Mouse (Mus musculus) ovary, adult 18-20 months (tissue): ENCODE results near the gene Grid2ip.
A peak's percentile ranks its signal among the peaks of the same experiment; 100 is the strongest.

Source experiments
- DNase-seq: peaks from one replicate; pipeline ENCODE4 v3.0.0; 2022; ENCODE audit warnings: low spot score, mixed read lengths

Grid2ip gene

DNA sequence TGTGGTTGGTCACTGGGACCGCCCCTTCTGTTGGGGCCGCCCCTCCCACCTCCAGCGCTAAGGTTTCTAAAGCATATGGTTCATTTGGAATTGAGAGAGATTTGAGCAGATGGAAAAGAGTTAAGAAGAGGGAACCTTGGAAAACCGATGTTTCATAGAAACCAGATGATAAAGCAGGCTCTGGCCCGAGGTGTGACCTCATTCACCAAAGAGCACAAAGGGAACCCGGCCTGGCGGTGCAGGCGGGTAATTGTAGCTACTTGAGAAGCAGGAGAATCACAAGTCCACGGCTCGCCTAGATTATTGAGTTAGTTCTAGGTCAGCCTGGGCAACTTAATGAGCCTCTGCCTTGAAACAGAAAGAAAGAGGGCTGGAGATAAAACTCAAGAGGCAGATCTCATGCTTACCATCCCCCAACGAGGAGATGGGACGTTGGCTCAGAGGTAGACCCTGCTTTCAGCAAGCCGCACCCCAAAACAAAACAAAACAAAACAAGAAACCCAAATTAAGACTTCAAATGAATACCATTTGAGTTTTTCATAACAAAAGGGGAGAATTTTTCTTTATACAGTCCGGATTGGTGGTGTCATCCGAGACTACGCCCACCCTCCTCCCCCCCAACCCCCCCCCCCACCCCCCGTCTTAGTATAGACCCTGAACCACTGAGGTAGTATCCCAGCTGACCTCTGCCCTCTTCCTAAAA is at the start of gene Grid2ip:
TSS of gene Grid2ip (plus strand) at position 653 of the 703 bp plus-strand sequence.
- DNase-seq, result no peak

DNA sequence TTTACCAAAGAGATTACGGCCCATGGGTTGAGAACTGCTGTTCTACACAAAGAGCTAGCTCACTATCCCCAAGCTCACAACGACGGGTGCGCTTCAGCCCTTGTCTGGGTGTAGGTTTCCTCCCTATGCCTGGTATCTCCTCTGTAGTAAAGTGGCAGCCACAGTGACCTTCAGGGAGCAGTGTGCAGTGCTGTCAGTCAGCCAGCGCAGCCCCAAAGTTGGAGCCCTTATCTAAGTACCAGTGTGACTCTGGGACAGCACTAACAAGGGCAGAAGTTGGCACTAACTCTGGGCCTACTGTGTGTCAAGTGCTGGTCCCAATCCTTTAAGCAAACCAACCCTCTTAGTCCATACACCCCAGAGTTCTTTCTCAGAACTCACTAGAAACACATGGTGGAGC is 48.3 kb upstream of the Grid2ip start:
- DNase-seq, result no peak

DNA sequence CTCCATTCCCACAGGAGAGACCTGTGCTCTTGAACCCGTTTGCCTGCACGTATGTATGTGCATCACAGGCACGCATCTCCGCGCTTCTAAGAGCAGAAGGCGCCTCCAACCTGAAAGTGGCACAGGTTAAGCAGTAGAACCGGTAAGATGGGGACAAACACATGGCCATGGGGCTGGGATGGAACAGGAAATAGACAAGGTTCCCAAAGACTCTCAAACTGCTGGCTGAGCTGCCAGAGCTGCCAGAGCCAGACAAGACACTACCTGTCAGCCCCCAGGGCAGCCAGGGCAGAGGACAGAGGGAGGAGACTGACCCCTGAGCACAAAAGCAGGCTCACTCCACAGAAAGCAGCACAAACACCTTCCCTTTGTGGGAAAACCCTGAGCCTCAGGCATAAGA is 47.2 kb upstream of the Grid2ip start:
- no peak for DNase-seq

DNA sequence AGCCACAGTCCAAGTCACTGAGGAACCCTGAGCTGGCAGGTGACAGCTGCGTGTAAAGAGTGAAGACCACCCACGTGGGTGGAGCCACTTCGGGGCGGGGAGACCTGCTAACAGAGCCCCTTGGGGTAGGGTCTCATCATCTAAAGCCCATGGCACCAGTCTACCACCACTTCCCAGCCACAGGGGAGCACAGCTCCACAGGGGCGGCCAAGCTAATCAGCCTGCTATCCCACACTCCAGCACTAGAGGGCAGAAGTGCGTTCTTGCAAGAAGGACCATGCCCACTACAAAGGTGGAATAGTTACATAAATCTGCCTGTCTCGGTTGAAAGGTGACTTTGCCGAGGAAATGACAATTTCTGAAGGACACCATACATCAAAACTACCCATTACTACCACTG is 45.3 kb upstream of the Grid2ip start:
- DNase-seq, result no peak

DNA sequence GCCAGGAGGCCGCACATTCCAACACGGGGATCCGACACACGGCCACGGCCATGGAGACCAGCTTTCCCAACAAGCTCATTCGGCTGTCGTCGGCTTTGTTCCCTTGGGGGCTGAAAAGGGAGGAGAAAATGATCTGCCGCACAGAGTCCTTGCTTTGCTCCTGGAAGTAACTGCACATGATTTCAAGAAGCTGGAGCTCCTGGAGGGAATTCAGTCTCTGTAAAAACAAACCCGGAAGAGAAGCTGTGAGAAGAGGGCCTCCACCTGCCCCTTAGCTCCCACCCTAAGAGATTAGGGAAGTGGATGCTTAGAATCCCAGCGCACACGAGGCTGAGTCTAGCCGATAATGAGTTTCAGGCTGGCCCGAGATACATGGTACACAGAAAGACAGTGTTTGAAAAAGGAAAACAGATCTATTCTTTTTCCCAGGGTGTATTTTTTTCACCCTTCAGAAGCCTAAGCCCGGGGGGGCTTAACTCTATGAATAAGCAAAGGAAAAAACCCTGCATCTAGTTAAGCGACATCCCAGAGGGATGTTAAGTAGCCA is 42.9 kb upstream of the Grid2ip start:
- no peak for DNase-seq

DNA sequence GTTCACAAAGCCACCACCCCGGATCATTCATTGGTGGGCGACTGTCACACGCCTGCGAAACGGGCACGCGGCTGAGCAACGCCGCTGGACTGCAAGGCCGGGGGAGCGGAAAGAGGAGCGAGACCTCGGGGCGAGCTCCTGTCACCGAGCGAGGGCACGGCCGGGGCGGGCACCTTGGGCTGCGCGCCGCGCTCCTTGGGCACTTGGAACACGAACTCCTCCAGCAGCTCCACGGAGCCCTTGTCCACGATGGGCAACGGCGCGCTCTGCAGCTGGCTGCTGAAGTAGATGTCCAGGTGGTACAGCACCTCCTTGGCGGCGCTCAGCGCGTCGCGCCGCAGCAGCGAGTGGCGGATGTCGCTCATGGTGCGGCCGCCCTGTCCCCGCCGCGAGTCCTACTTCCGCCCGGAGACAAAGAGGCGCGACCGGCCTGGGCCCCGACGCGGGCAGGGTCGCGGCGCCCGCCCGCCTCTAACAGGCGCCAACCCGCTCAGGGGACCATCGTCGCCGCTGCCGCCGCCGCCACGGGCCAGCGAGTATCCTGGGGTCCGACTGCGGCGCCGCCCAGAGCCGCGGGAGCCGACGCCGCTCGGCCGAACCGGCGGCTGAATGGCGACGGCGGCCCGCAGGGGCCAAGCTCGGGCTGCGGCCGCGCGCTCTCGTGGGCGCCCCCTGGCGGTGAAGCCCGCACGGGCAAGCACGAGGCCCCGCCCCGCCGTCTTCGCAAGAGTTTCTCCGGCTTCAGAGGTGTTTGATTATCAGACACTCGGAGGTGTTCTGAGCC is 42.2 kb upstream of the Grid2ip start, which contains the start of gene E130309D02Rik:
TSS of gene E130309D02Rik (minus strand) at position 631 of the 784 bp plus-strand sequence.
- DNase-seq, result peak; percentile 66

DNA sequence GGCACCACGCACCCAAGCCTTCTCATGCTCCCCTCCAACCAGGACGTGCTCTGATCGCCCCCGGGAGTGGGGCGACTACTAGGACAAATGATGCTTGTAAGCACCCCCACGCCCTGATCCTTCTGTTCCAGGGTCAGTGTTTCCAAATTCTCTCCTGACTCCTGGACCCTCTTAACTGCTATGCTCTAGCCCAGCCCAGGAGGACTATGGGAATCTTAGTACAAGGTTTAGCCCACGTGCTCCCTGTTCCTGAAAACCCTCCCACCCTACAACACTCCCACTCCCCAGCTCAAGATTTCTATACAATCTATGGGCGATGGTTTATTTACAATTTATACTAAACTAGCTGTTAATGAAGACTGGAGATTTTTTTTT is 41.6 kb upstream of the Grid2ip start:
- DNase-seq, result no peak

DNA sequence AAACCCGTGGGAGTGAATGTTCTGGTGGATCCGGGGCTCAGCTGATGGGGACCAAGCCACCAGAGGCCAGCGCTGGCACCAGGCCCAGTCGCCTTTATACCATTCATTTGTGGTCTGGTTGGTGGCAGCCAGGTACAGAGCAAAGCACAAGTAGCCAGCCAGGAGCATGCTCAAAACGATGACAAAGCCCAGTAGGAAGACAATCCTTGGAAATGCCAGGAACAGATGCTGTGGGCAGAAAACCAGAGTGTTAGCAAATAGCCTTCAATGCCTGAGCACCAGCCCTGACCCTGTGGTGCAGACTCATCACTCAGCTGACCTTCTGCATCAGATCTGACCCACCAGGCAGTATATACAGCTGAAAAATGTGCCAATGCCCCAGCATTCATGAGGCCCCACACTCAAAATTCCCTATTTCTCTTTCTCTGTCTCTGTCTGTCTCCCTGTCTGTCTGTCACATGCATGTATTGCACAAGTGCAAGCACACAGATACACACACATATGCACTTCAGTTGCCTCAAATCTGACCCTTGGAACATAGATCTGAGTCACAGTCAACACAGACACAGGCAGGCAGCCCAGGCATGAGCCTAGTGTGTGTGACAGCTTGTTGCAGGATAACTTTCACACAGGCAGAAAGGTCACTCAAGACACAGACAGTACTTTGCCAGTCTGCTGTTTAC is 40.4 kb upstream of the Grid2ip start:
- DNase-seq, result peak; percentile 23

DNA sequence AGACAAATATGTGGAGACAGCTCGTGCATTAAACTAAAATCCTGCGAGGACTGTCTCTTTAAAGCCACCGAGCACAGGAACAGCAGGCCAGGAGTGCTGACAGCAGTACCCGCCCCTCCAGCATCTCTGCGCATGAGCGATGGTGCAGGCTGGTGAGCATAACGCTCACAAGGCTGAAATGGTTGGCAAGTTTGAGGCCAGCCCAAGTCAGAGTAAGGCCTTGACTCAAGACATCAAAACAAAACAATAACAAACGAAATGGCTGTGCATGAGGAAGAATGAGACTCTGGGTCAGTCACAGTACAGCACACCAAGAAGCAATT is 39.9 kb upstream of the Grid2ip start:
- peak; percentile 46 for DNase-seq

DNA sequence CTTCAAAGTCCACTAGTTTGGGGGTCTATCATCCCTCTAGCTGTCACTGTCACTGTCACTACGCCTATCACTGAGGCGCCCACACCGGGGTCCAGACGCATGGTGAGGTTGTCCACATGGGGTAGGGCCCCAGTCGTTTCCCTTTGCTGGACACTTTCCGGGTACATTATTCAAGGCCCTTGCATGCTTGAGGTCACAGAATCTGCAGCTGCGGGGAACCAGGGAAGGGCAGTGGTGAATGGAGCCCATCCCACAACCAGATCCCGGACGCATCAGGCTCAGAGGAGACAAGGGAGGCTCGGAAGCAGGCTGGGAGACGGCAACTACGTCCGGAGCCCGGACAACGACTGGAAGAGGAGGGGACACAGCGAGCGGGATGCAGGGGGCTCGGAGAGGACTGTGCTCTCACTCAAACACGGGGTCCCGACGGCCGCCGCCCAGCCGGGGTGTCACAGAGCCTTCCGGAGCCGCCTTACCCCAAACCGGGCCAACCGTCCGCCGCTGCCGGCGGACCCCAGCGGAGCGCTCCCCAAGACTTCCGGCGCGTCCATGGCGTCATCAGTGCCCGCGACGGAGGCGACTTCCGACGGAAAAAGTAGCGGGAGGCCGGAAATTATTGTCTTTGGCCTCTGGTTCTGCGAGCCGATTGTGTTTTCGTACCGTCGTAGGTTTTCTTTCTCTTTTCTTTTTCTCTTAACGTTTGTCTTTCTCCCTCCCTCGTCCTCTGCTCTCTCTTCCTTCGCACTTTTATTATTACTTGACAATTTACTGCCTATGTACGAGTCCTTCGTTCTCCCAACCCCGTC is 28.2 kb upstream of the Grid2ip start, which contains the start of gene Zdhhc4:
TSS of gene Zdhhc4 (minus strand) at position 567 of the 806 bp plus-strand sequence.
- peak; percentile 80 for DNase-seq

DNA sequence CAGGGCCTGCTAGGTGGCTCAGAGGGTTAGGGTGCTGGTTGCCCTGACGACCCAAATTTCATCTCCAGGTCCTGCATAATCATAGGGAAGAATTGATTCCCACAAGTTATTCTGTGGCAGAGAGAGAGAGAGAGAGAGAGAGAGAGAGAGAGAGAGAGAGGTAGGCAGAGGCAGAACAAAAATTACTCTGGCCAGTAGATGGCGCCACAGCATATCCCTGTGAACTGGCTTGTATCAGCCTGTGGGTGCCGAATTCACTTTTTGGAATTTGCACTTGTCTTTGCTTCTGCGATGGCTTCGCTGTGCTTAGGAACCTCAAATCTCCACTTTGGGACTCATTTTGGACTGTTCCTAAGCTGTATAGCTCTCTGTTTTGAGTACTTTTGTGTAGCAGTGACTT is 23.3 kb upstream of the Grid2ip start:
- no peak for DNase-seq

DNA sequence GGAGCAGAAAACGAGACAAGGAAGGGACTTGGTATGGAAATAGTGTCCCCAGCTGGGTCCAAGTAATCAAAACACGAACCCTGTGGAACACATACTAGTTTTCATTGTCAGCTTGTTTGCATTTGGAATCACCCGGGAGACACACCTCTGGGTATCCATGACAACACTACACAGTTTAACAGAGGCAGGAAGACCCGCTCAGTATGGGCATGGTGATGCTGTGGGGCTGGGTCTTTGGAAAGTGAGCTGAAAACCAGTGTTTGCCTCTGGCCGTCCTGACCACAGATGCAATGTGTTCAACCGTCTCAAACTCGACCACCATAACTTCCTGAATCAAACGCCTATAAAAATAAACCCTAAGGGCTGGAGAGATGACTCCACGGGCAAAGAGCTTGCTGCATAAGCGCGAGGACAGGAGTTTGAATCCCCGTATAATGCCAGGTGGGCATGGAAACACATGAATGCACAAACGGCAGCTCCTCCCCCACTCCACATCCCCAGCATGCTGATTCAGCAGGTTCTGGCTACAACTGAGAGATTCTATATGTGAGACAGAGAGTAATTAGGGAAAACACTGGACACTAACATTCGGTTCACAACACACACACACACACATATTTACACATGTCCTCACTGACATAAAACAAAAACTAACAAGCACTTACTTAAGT is 22.6 kb upstream of the Grid2ip start:
- no peak for DNase-seq

DNA sequence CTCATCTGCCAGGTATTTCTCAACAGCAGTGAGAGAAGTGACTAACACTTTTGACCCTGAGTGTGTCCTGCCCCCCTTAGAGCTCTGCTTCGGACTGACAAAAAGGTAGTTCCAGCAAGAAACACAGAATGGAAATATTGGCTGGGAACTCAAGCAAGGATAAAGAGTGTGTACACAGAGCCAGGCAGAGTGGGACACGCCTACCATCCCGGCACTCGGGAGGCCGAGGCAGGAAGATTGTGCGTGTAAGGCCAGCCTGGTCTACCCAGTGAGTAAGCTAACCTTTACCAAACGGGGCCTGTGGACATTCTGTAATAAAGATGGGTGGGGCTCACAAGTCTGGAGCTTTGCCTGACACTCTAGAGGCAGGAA is 22.1 kb upstream of the Grid2ip start:
- DNase-seq, result no peak

DNA sequence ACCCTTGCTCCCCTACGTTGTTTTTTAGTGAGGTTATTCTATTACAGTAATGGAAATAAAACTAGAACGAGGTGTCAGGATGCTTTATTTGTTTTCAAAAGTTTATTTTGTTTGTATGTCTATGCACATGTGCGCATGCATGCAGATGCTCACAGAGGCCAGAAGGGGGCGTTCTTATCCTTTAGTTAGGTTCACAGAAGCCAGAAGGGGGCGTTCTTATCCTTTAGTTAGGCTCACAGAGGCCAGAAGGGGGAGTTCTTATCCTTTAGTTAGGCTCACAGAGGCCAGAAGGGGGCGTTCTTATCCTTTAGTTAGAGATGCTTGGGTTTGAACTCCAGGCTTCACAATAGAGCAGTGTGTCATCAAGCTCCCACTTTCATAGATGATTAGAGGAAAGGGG is 20.6 kb upstream of the Grid2ip start:
- no peak for DNase-seq

DNA sequence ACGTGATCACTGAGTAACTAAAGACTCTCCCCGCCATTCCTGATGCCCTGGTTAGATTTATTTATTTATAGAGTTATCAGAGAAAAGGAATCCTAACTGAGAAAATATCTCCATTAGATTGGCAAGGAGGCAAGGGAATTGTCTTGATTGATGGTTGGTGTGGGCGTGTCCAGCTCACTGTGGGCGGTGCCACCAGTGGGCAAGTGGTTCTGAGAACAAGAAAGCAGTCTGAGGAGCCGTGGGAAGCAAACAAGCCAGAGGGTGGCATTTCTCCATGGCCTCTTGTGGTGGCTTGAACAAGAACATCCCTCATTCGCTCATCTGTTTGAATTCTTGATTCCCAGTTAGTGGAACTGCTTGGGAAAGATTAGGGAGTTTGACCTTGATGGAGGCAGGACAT is 17.5 kb upstream of the Grid2ip start:
- no peak for DNase-seq

DNA sequence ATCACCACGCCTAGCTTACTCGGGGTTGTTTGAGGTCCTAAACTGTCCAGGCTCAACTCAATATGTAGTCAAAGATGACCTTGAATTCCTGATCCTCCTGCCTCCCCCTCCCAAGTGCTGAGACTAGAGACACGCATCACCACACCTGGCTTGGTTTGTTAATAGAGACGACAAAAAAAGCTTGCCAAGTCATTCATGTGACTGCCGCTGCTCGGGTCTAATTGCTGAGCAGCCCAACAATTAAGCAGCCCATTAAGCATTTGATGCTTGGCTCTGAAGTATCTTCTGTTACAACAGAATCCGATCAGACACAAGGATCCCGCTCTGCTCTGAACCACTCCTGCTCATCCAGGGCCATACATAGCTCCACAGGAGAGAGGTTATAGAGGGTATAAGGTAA is 10.8 kb upstream of the Grid2ip start:
- no peak for DNase-seq

DNA sequence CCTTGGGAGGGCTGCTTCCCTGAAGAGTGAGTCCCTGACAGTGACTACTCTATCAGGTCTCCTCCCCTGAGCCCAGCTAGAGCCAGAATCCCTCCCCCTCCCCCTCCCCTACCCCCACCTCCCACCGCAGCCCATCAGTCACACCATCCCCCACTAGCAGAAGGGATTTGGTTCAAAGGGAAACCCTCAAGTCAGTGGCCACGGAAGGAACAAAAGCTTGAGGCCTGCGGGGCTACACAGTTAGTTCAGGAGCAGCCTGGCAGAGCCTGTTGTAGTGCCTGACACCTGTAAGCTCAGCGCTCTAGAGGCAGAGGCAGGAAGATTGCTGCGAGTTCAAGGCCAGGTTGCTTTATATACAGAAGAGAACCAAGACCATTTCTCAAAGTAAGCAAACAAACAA is 1.1 kb upstream of the Grid2ip start:
- no peak for DNase-seq

DNA sequence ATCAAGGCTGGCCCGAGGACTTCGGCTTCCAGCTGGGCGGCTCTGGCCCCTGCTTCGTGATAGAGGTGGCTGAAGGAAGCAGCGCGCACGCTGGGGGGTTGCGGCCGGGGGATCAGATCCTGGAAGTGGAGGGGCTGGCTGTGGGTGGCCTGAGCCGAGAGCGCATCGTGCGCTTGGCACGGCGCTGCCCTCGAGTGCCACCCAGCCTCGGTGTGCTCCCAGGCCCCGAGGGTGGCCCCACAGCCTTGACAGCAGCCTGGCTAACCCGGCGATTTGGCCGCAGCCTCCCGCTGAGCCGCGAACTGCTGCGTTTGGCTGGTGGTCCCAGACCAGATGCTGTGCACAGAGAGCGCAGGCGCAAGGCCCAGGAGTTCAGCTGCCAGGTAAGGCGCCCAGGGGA is 426 bp downstream of the Grid2ip start:
- DNase-seq, result no peak

DNA sequence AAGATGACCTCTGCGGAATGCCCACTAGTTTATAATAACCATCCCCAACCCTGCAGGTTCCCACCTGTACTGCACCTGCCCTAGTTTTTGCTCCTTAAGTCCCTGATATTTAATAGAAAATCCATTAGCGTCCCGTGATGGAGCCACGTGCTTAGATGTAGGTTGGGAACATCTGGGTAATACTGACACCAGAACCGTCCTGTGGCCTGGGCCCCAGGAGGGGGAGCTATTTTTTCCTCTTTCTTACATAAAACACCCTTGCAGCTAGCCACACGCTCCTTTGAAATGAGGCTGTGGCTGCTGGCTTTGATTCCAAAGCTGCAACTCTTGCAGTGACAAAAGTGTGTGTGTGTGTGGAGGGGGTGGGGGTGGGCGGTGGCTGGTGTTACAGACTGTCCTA is 2.1 kb downstream of the Grid2ip start:
- DNase-seq, result no peak

DNA sequence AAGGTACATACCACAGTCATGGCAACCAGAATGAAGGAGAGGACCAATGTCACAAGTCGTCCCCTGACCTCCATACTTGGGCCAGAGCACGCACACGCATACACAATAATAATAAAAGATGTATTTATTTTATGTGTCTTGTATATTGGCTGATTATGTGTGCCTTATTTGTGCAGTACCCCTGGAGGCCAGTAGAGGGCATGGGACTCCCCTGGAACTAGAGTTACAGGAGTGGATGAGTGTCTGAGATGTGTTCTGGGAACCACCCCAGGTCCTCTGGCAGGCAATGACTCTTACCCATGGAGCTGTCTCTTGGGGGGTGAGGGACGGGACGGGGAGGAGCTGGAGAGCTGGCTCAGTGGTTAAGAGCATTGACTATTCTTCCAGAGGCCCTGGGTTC is 2.9 kb downstream of the Grid2ip start:
- no peak for DNase-seq

DNA sequence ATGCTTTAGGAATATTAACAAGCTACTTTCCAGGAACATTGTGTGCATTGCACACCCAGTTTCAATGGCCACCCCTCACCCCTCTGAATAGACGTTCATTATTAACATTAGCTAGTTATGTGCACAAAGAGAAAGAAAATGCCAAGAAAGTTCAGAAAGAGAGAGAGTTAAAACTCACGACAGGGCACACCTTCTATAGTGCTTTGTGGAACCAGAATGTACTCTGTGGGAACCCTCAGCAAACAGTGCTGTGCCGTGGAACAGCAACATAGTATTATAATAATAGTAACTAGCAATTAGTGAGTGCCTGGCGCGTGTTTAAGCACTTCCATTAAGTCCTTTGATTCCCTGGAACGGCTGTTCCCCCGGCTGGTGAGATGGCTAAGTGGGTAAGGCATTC is 4.3 kb downstream of the Grid2ip start:
- DNase-seq, result no peak
